Mouse (Mus musculus): ENCODE measurements around the gene Aifm3. TPM values are rescaled to one million over a fixed set of nuclear protein-coding genes. Genes with fewer than 3 reads are reported as not detected.
"Not testable (repeated sequence)": the region's sequence is repeated elsewhere in the genome, so short reads cannot be mapped to it uniquely, and the experiment has no call there.

Aifm3 gene
- polyA plus RNA-seq, 1 experiment from 2014 or later = 13.4 TPM

- H3K4me1 ChIP-seq (ENCODE audit: control insufficient read depth, insufficient read depth, low read depth, low read length) = peaks cover 12% of the 10 kb centered on the region
- ATAC-seq = no peak
- WGBS = 62% methylated on average over 5 of the region's 5 CpGs
Observed at GRCm38 (mm10) chr16:17491896-17492561, 2.6 kb downstream of the Aifm3 start.

GRCm38 (mm10) chr16:17496499-17497305 lies 7.3 kb downstream of the Aifm3 start:
- Histone ChIP-seq H3K9me3 (ENCODE audit: control insufficient read depth, low read length) (no peaks in the 10 kb centered on the region), H3K4me1 (ENCODE audit: control insufficient read depth, insufficient read depth, low read depth, low read length) (peaks cover 13% of the 10 kb centered on the region), H3K27ac (ENCODE audit: low read depth, low read length) (peak overlapping the region; percentile 30; the same call in 1 of the 2 replicates), H3K4me2 (ENCODE audit: low read length) (no peak overlapping the region), H3K4me3 (ENCODE audit: low read length) (no peak overlapping the region), H3K9ac (ENCODE audit: low read depth, low read length) (no peak overlapping the region), H3K36me3 (ENCODE audit: control insufficient read depth, insufficient read depth, low read length) (no peaks in the 10 kb centered on the region), H3K27me3 (replicated peaks; ENCODE audit: control insufficient read depth, insufficient read depth, low read length) (no peaks in the 10 kb centered on the region; the same call in 1 of the 2 replicates)
- 0 out of 2 replicates have a peak, but pooled peaks have one; percentile 25 for ATAC-seq
- 45% methylated on average over 2 of the region's 2 CpGs for WGBS

More at GRCm38 (mm10) chr16:17491896-17492561, 2.6 kb downstream of the Aifm3 start:
- no peaks in the 10 kb centered on the region; the same call in 1 of the 2 replicates for H3K27me3 ChIP-seq (replicated peaks; ENCODE audit: control insufficient read depth, insufficient read depth, low read length)
- H3K4me3 ChIP-seq (ENCODE audit: low read length) = no peak overlapping the region
- no peaks in the 10 kb centered on the region for H3K9me3 ChIP-seq (ENCODE audit: control insufficient read depth, low read length)
- H3K36me3 ChIP-seq (ENCODE audit: control insufficient read depth, insufficient read depth, low read length) = no peaks in the 10 kb centered on the region
- H3K9ac ChIP-seq (ENCODE audit: low read depth, low read length) = no peak overlapping the region
- H3K4me2 ChIP-seq (ENCODE audit: low read length) = no peak overlapping the region
- H3K27ac ChIP-seq (ENCODE audit: low read depth, low read length) = no peak overlapping the region

- Histone ChIP-seq H3K4me2 (ENCODE audit: low read length) (peak overlapping the region; percentile 1), H3K36me3 (ENCODE audit: control insufficient read depth, insufficient read depth, low read length) (no peaks in the 10 kb centered on the region), H3K27ac (ENCODE audit: low read depth, low read length) (no peak overlapping the region), H3K4me3 (ENCODE audit: low read length) (no peak overlapping the region), H3K9me3 (ENCODE audit: control insufficient read depth, low read length) (no peaks in the 10 kb centered on the region), H3K27me3 (replicated peaks; ENCODE audit: control insufficient read depth, insufficient read depth, low read length) (no peaks in the 10 kb centered on the region), H3K9ac (ENCODE audit: low read depth, low read length) (no peak overlapping the region), H3K4me1 (ENCODE audit: control insufficient read depth, insufficient read depth, low read depth, low read length) (peaks cover 13% of the 10 kb centered on the region)
- peak; percentile 89 for ATAC-seq
- WGBS = 7% methylated on average over 10 of the region's 10 CpGs
Observed at GRCm38 (mm10) chr16:17499249-17499883, 10.0 kb downstream of the Aifm3 start.

- Histone ChIP-seq H3K4me1 (ENCODE audit: control insufficient read depth, insufficient read depth, low read depth, low read length) (peaks cover 9% of the 10 kb centered on the region), H3K27me3 (replicated peaks; ENCODE audit: control insufficient read depth, insufficient read depth, low read length) (no peaks in the 10 kb centered on the region), H3K27ac (ENCODE audit: low read depth, low read length) (no peak overlapping the region), H3K4me3 (ENCODE audit: low read length) (no peak overlapping the region), H3K36me3 (ENCODE audit: control insufficient read depth, insufficient read depth, low read length) (no peaks in the 10 kb centered on the region), H3K9ac (ENCODE audit: low read depth, low read length) (no peak overlapping the region), H3K4me2 (ENCODE audit: low read length) (no peak overlapping the region), H3K9me3 (ENCODE audit: control insufficient read depth, low read length) (no peaks in the 10 kb centered on the region)
- ATAC-seq = no peak
- 84% methylated on average over 4 of the region's 4 CpGs for WGBS
Observed at GRCm38 (mm10) chr16:17502681-17503080, 13.3 kb downstream of the Aifm3 start.

GRCm38 (mm10) chr16:17507018-17507552 lies 17.7 kb downstream of the Aifm3 start:
- no peaks in the 10 kb centered on the region for H3K36me3 ChIP-seq (ENCODE audit: control insufficient read depth, insufficient read depth, low read length)
- peaks cover 14% of the 10 kb centered on the region for H3K4me1 ChIP-seq (ENCODE audit: control insufficient read depth, insufficient read depth, low read depth, low read length)
- no peak for ATAC-seq
- no peak overlapping the region for H3K4me3 ChIP-seq (ENCODE audit: low read length)
- WGBS = 88% methylated on average over 5 of the region's 5 CpGs
- no peak overlapping the region for H3K4me2 ChIP-seq (ENCODE audit: low read length)
- no peaks in the 10 kb centered on the region for H3K27me3 ChIP-seq (replicated peaks; ENCODE audit: control insufficient read depth, insufficient read depth, low read length)
- H3K27ac ChIP-seq (ENCODE audit: low read depth, low read length) = no peak overlapping the region
- H3K9ac ChIP-seq (ENCODE audit: low read depth, low read length) = no peak overlapping the region
- no peaks in the 10 kb centered on the region for H3K9me3 ChIP-seq (ENCODE audit: control insufficient read depth, low read length)

GRCm38 (mm10) chr16:17508031-17508430 lies 18.6 kb downstream of the Aifm3 start:
- 31% methylated on average over 3 of the region's 3 CpGs for WGBS
- Histone ChIP-seq H3K9ac (ENCODE audit: low read depth, low read length) (peak overlapping the region; percentile 91), H3K4me1 (ENCODE audit: control insufficient read depth, insufficient read depth, low read depth, low read length) (peaks cover 14% of the 10 kb centered on the region), H3K4me3 (ENCODE audit: low read length) (peak overlapping the region; percentile 89), H3K27ac (ENCODE audit: low read depth, low read length) (peak overlapping the region; percentile 93), H3K4me2 (ENCODE audit: low read length) (peak overlapping the region; percentile 66)
- ATAC-seq = peak; percentile 1; the same call in 1 of the 2 replicates
- not testable (repeated sequence) for H3K36me3 ChIP-seq (ENCODE audit: control insufficient read depth, insufficient read depth, low read length); H3K27me3 ChIP-seq (replicated peaks; ENCODE audit: control insufficient read depth, insufficient read depth, low read length); H3K9me3 ChIP-seq (ENCODE audit: control insufficient read depth, low read length)

GRCm38 (mm10) chr16:17508546-17509239 lies 19.3 kb downstream of the Aifm3 start, which contains the start of gene Lztr1:
Gene Lztr1, plus strand, starts transcription at chr16:17508688.
- Histone ChIP-seq H3K27ac (ENCODE audit: low read depth, low read length) (peak within 1 kb of the TSS; percentile 93), H3K4me2 (ENCODE audit: low read length) (peak within 1 kb of the TSS; percentile 66), H3K36me3 (ENCODE audit: control insufficient read depth, insufficient read depth, low read length) (peaks cover 13% of the 10 kb centered on the region; the same call in 1 of the 2 replicates), H3K27me3 (replicated peaks; ENCODE audit: control insufficient read depth, insufficient read depth, low read length) (no peaks in the 10 kb centered on the region), H3K9me3 (ENCODE audit: control insufficient read depth, low read length) (no peaks in the 10 kb centered on the region), H3K4me1 (ENCODE audit: control insufficient read depth, insufficient read depth, low read depth, low read length) (peaks cover 14% of the 10 kb centered on the region), H3K4me3 (ENCODE audit: low read length) (peak within 1 kb of the TSS; percentile 89), H3K9ac (ENCODE audit: low read depth, low read length) (peak within 1 kb of the TSS; percentile 91)
- WGBS = 0% methylated on average over 49 of the region's 50 CpGs
- peak; percentile 98 for ATAC-seq

GRCm38 (mm10) chr16:17509240-17509597 lies 19.8 kb downstream of the Aifm3 start:
- ATAC-seq = no peak
- Histone ChIP-seq H3K9me3 (ENCODE audit: control insufficient read depth, low read length) (no peaks in the 10 kb centered on the region), H3K4me2 (ENCODE audit: low read length) (peak overlapping the region; percentile 66), H3K4me1 (ENCODE audit: control insufficient read depth, insufficient read depth, low read depth, low read length) (peaks cover 14% of the 10 kb centered on the region), H3K36me3 (ENCODE audit: control insufficient read depth, insufficient read depth, low read length) (peaks cover 13% of the 10 kb centered on the region; the same call in 1 of the 2 replicates), H3K27ac (ENCODE audit: low read depth, low read length) (peak overlapping the region; percentile 93), H3K9ac (ENCODE audit: low read depth, low read length) (peak overlapping the region; percentile 91), H3K4me3 (ENCODE audit: low read length) (peak overlapping the region; percentile 89), H3K27me3 (replicated peaks; ENCODE audit: control insufficient read depth, insufficient read depth, low read length) (no peaks in the 10 kb centered on the region)
- WGBS = 9% methylated on average over 9 of the region's 9 CpGs
